Mouse (Mus musculus) inflammation-experienced regulatory T-cells, adult 6 months (primary cell): Measurements from ENCODE around the gene Tekt2. TPM values are rescaled to one million over a fixed set of nuclear protein-coding genes. Genes with fewer than 3 reads are reported as not detected.

Experiments used
- polyA plus RNA-seq, 3 experiments: library from polyadenylated mRNA; unstranded; fragments of 100-300 nt; shearing (Covaris generic); gene quantifications; one replicate each; pipeline ENCODE4 v1.2.1; 2017

Gene Tekt2
- polyA plus RNA-seq, 3 experiments from 2014 or later: not detected

Other genes with a start within 250 kb of the Tekt2 start
- gene Lsm10, start 229.1 kb downstream of the Tekt2 start, polyA plus RNA-seq: 10 to 100 TPM; 55.6 to 76.5 (median 73.4) TPM
- 10 to 100 TPM; 11.0 to 27.7 (median 16.5) TPM for gene Stk40, start 221.7 kb downstream of the Tekt2 start, polyA plus RNA-seq
- gene Eva1b, start 177.9 kb downstream of the Tekt2 start, polyA plus RNA-seq: 10 to 100 TPM in 2 of 3 experiments, 1 to 10 TPM in 1; 8.5 to 14.5 (median 11.7) TPM
- gene Sh3d21, start 162.2 kb downstream of the Tekt2 start, polyA plus RNA-seq: 1 to 10 TPM in 1 of 3 experiments, under 1 TPM in 2; 0.24 to 1.3 (median 0.59) TPM
- 100 to 1,000 TPM; 198 to 359 (median 205) TPM for gene Thrap3, start 122.9 kb downstream of the Tekt2 start, polyA plus RNA-seq
- 1 to 10 TPM; 3.2 to 6.6 (median 5.1) TPM for gene Map7d1, start 69.3 kb downstream of the Tekt2 start, polyA plus RNA-seq
- 10 to 100 TPM; 55.8 to 71.3 (median 70.8) TPM for gene Trappc3, start 63.4 kb downstream of the Tekt2 start, polyA plus RNA-seq
- not detected for gene Col8a2, start 38.9 kb downstream of the Tekt2 start, polyA plus RNA-seq
- gene Adprhl2, start 4.0 kb downstream of the Tekt2 start, polyA plus RNA-seq: 10 to 100 TPM; 15.9 to 22.5 (median 22.1) TPM
- 10 to 100 TPM; 18.8 to 24.1 (median 19.1) TPM for gene Ago3, start 103.9 kb upstream of the Tekt2 start, polyA plus RNA-seq
- 10 to 100 TPM in 1 of 3 experiments, 1 to 10 TPM in 2; 5.8 to 10.3 (median 9.2) TPM for gene Ago1, start 142.9 kb upstream of the Tekt2 start, polyA plus RNA-seq
- under 1 TPM in 2 of 3 experiments, not detected in 1; 0.16 to 0.27 TPM for gene Ago4, start 207.8 kb upstream of the Tekt2 start, polyA plus RNA-seq
- 10 to 100 TPM in 1 of 3 experiments, 1 to 10 TPM in 2; 2.4 to 30.1 (median 2.6) TPM for gene Clspn, start 231.2 kb upstream of the Tekt2 start, polyA plus RNA-seq